Mouse (Mus musculus) forebrain, embryonic 16.5 days (tissue): ENCODE measurements around the gene Olfr410. TPM values are rescaled to one million over a fixed set of nuclear protein-coding genes. Genes with fewer than 3 reads are reported as not detected.
A peak's percentile ranks its signal among the peaks of the same experiment; 100 is the strongest.

Experiments
- ATAC-seq: fragments of 200-750 bp; cut with Nextera tagmentation; 2 replicates; pipeline ENCODE4 v1.8.0; 2017; ENCODE audit warnings: mild to moderate bottlenecking, moderate library complexity
- H3K27ac ChIP-seq: fragments of 300-500 bp; sonication (generic); 2 replicates; pipeline ENCODE4 v1.5.1; 2014; ENCODE audit warnings: low read length, control low read depth
- H3K27me3 ChIP-seq: fragments of 300-500 bp; sonication (generic); replicated peaks from 2 replicates; pipeline ENCODE4 v1.6.1; 2014; ENCODE audit warnings: low read length; ENCODE audit not compliant: control insufficient read depth, insufficient read depth
- H3K36me3 ChIP-seq: fragments of 300-500 bp; sonication (generic); 2 replicates; pipeline ENCODE4 v1.6.1; 2014; ENCODE audit not compliant: control insufficient read depth, insufficient read depth
- H3K4me1 ChIP-seq: fragments of 300-500 bp; sonication (generic); replicated peaks from 2 replicates; pipeline ENCODE4 v1.6.1; 2014; ENCODE audit warnings: low read length; ENCODE audit not compliant: control insufficient read depth, insufficient read depth
- H3K4me2 ChIP-seq: fragments of 300-500 bp; sonication (generic); 2 replicates; pipeline ENCODE4 v1.6.1; 2014; ENCODE audit warnings: mild to moderate bottlenecking, low read length, control low read depth
- H3K4me3 ChIP-seq: fragments of 300-500 bp; sonication (generic); replicated peaks from 2 replicates; pipeline ENCODE4 v1.5.1; 2014; ENCODE audit warnings: mild to moderate bottlenecking, low read length, control low read depth
- H3K9ac ChIP-seq: fragments of 300-500 bp; sonication (generic); replicated peaks from 2 replicates; pipeline ENCODE4 v1.6.1; 2014; ENCODE audit warnings: low read depth, low read length, control low read depth
- H3K9me3 ChIP-seq: fragments of 300-500 bp; sonication (generic); 2 replicates; pipeline ENCODE4 v1.6.1; 2016; ENCODE audit warnings: low read length; ENCODE audit not compliant: control insufficient read depth
- WGBS: fragments of 180-500 bp; shearing (Covaris S2); extraction: QIAGEN DNeasy Blood & Tissue Kit; methylation state at CpG from one replicate; pipeline ENCODE4 v1.1.7; 2014; 5-methylcytosine and 5-hydroxymethylcytosine counted together
- polyA plus RNA-seq: library from polyadenylated mRNA; unstranded; fragments of >200 nt; fragmentation: Nextera tagmentation; extraction: Ambion mirVana; gene quantifications from 2 replicates; pipeline ENCODE4 v1.2.1, GENCODE M21; 2015

Gene Olfr410
- not detected in 2 replicates for polyA plus RNA-seq

GRCm38 (mm10) chr11:74337931-74338330 lies at the start of gene Olfr410:
Gene Olfr410 (minus strand): TSS chr11:74338031.
- Histone ChIP-seq H3K9me3 (no peaks in the 10 kb centered on the region), H3K4me1 (no peaks in the 10 kb centered on the region), H3K27ac (no peak within 1 kb of the TSS), H3K4me3 (no peak within 1 kb of the TSS), H3K27me3 (no peaks in the 10 kb centered on the region), H3K36me3 (no peaks in the 10 kb centered on the region), H3K4me2 (no peak within 1 kb of the TSS), H3K9ac (no peak within 1 kb of the TSS)
- no peak for ATAC-seq
- WGBS, result 87% methylated on average over 6 of the region's 6 CpGs

- H3K27me3 ChIP-seq, result no peaks in the 10 kb centered on the region
- H3K4me2 ChIP-seq, result no peak overlapping the region
- 88% methylated on average over 5 of the region's 5 CpGs for WGBS
- no peak overlapping the region for H3K27ac ChIP-seq
- H3K36me3 ChIP-seq, result 0 out of 2 replicates have a peak, but pooled peaks cover 2% of the 10 kb centered on the region
- no peaks in the 10 kb centered on the region for H3K9me3 ChIP-seq
- no peaks in the 10 kb centered on the region for H3K4me1 ChIP-seq
- H3K4me3 ChIP-seq, result no peak overlapping the region
- no peak overlapping the region for H3K9ac ChIP-seq
- no peak for ATAC-seq
Measured at GRCm38 (mm10) chr11:74387203-74387602, 49.4 kb upstream of the Olfr410 start.

GRCm38 (mm10) chr11:74385674-74386073 lies 47.8 kb upstream of the Olfr410 start:
- H3K36me3 ChIP-seq, result 0 out of 2 replicates have a peak, but pooled peaks cover 2% of the 10 kb centered on the region
- H3K9ac ChIP-seq, result no peak overlapping the region
- H3K27ac ChIP-seq, result no peak overlapping the region
- H3K9me3 ChIP-seq, result no peaks in the 10 kb centered on the region
- ATAC-seq, result no peak
- no peaks in the 10 kb centered on the region for H3K27me3 ChIP-seq
- no peak overlapping the region for H3K4me2 ChIP-seq
- 72% methylated on average over 9 of the region's 9 CpGs for WGBS
- no peak overlapping the region for H3K4me3 ChIP-seq
- no peaks in the 10 kb centered on the region for H3K4me1 ChIP-seq

GRCm38 (mm10) chr11:74379166-74379873 lies 41.5 kb upstream of the Olfr410 start:
- H3K27me3 ChIP-seq, result no peaks in the 10 kb centered on the region
- WGBS, result 72% methylated on average over 4 of the region's 4 CpGs
- no peak for ATAC-seq
- H3K36me3 ChIP-seq, result no peaks in the 10 kb centered on the region
- H3K9ac ChIP-seq, result no peak overlapping the region
- no peak overlapping the region for H3K27ac ChIP-seq
- no peak overlapping the region for H3K4me3 ChIP-seq
- H3K4me2 ChIP-seq, result no peak overlapping the region
- no peaks in the 10 kb centered on the region for H3K4me1 ChIP-seq
- H3K9me3 ChIP-seq, result no peaks in the 10 kb centered on the region

GRCm38 (mm10) chr11:74376847-74377246 lies 39.0 kb upstream of the Olfr410 start:
- ATAC-seq, result peak; percentile 87
- 85% methylated on average over 3 of the region's 3 CpGs for WGBS
- H3K36me3 ChIP-seq, result no peaks in the 10 kb centered on the region

GRCm38 (mm10) chr11:74371393-74372100 lies 33.7 kb upstream of the Olfr410 start:
- peak overlapping the region; percentile 18; the same call in 1 of the 2 replicates for H3K4me3 ChIP-seq
- H3K27ac ChIP-seq, result no peak overlapping the region
- no peak overlapping the region for H3K9ac ChIP-seq
- H3K27me3 ChIP-seq, result peaks cover 3% of the 10 kb centered on the region; the same call in 1 of the 2 replicates
- peaks cover 5% of the 10 kb centered on the region; the same call in 1 of the 2 replicates for H3K4me1 ChIP-seq
- 10% methylated on average over 22 of the region's 22 CpGs for WGBS
- no peaks in the 10 kb centered on the region for H3K36me3 ChIP-seq
- H3K4me2 ChIP-seq, result peak overlapping the region; percentile 29; the same call in 1 of the 2 replicates
- peak; percentile 31; the same call in 1 of the 2 replicates for ATAC-seq
- H3K9me3 ChIP-seq, result no peaks in the 10 kb centered on the region

More at GRCm38 (mm10) chr11:74376847-74377246, 39.0 kb upstream of the Olfr410 start:
- no peaks in the 10 kb centered on the region; the same call in 1 of the 2 replicates for H3K27me3 ChIP-seq
- H3K27ac ChIP-seq, result no peak overlapping the region
- no peaks in the 10 kb centered on the region for H3K9me3 ChIP-seq
- peaks cover under 1% of the 10 kb centered on the region; the same call in 1 of the 2 replicates for H3K4me1 ChIP-seq
- H3K4me2 ChIP-seq, result no peak overlapping the region
- H3K9ac ChIP-seq, result no peak overlapping the region
- H3K4me3 ChIP-seq, result no peak overlapping the region

- H3K36me3 ChIP-seq, result no peaks in the 10 kb centered on the region
- no peak within 1 kb of the TSS for H3K9ac ChIP-seq
- 81% methylated on average over 1 of the region's 1 CpGs for whole genome bisulfite sequencing
- H3K4me2 ChIP-seq, result no peak within 1 kb of the TSS
- H3K4me3 ChIP-seq, result no peak within 1 kb of the TSS
- no peaks in the 10 kb centered on the region for H3K27me3 ChIP-seq
- ATAC-seq, result no peak
- H3K9me3 ChIP-seq, result no peaks in the 10 kb centered on the region
- H3K27ac ChIP-seq, result no peak within 1 kb of the TSS
- H3K4me1 ChIP-seq, result no peaks in the 10 kb centered on the region
Measured at GRCm38 (mm10) chr11:74361769-74362168, 23.9 kb upstream of the Olfr410 start, which contains the start of gene Olfr412. Gene Olfr412 (plus strand): TSS chr11:74362069.

- Histone ChIP-seq H3K9me3 (no peaks in the 10 kb centered on the region), H3K27me3 (no peaks in the 10 kb centered on the region), H3K9ac (no peak within 1 kb of the TSS), H3K27ac (no peak within 1 kb of the TSS), H3K4me3 (no peak within 1 kb of the TSS), H3K4me1 (no peaks in the 10 kb centered on the region), H3K4me2 (no peak within 1 kb of the TSS), H3K36me3 (no peaks in the 10 kb centered on the region)
- WGBS, result 77% methylated on average over 3 of the region's 3 CpGs
- ATAC-seq, result no peak
Measured at GRCm38 (mm10) chr11:74352550-74352949, 14.7 kb upstream of the Olfr410 start, which contains the start of gene Olfr411. Gene Olfr411 (minus strand): TSS chr11:74352650.

- Histone ChIP-seq H3K27me3 (no peaks in the 10 kb centered on the region), H3K4me2 (no peak overlapping the region), H3K4me1 (no peaks in the 10 kb centered on the region), H3K36me3 (no peaks in the 10 kb centered on the region), H3K9me3 (no peaks in the 10 kb centered on the region), H3K27ac (no peak overlapping the region), H3K9ac (no peak overlapping the region), H3K4me3 (no peak overlapping the region)
- ATAC-seq, result no peak
Measured at GRCm38 (mm10) chr11:74328781-74329180, 9.1 kb downstream of the Olfr410 start.
